Mouse (Mus musculus) limb, embryonic 14.5 days (tissue): ENCODE results near the gene Smbd1. TPM values are rescaled to one million over a fixed set of nuclear protein-coding genes. Genes with fewer than 3 reads are reported as not detected.

Experiments used
- ATAC-seq: fragments of 200-750 bp; cut with Nextera tagmentation; 2 replicates; pipeline ENCODE4 v1.8.0; 2017; ENCODE audit warnings: low read depth, moderate number of reproducible peaks, moderate TSS enrichment; ENCODE audit not compliant: low FRiP score
- DNase-seq: peaks from one replicate; pipeline ENCODE4 v3.0.0-alpha.2; 2015; ENCODE audit warnings: low spot score
- H3K27ac ChIP-seq: fragments of 300-500 bp; sonication (generic); replicated peaks from 2 replicates; pipeline ENCODE4 v1.5.1; 2014; ENCODE audit warnings: low read depth, mild to moderate bottlenecking, low read length, moderate library complexity, mixed read lengths
- H3K27me3 ChIP-seq: fragments of 300-500 bp; sonication (generic); 2 replicates; pipeline ENCODE4 v1.6.1; 2014; ENCODE audit warnings: low read length, mixed read lengths; ENCODE audit not compliant: control insufficient read depth, insufficient read depth
- H3K36me3 ChIP-seq: fragments of 300-500 bp; sonication (generic); 2 replicates; pipeline ENCODE4 v1.6.1; 2014; ENCODE audit warnings: mild to moderate bottlenecking, low read length, moderate library complexity, mixed read lengths; ENCODE audit not compliant: control insufficient read depth, insufficient read depth
- H3K4me1 ChIP-seq: fragments of 300-500 bp; sonication (generic); 2 replicates; pipeline ENCODE4 v1.6.1; 2014; ENCODE audit warnings: antibody characterized with exemption, low read length, mixed read lengths; ENCODE audit not compliant: control insufficient read depth, insufficient read depth
- H3K4me2 ChIP-seq: fragments of 300-500 bp; sonication (generic); replicated peaks from 2 replicates; pipeline ENCODE4 v1.6.1; 2014; ENCODE audit warnings: low read depth, mild to moderate bottlenecking, low read length, moderate library complexity; ENCODE audit not compliant: severe bottlenecking
- H3K4me3 ChIP-seq: fragments of 300-500 bp; sonication (generic); replicated peaks from 2 replicates; pipeline ENCODE4 v1.5.1; 2014; ENCODE audit warnings: low read length
- H3K9ac ChIP-seq: fragments of 300-500 bp; sonication (generic); 2 replicates; pipeline ENCODE4 v1.6.1; 2014; ENCODE audit warnings: mild to moderate bottlenecking, low read depth, low read length, moderate library complexity; ENCODE audit not compliant: severe bottlenecking
- H3K9me3 ChIP-seq: fragments of 300-500 bp; sonication (generic); 2 replicates; pipeline ENCODE4 v1.6.1; 2016; ENCODE audit warnings: low read length; ENCODE audit not compliant: control insufficient read depth
- POLR2A ChIP-seq: fragments of 200-500 bp; IDR thresholded peaks from 2 replicates; pipeline ENCODE4 v1.8.0; 2012; ENCODE audit warnings: inconsistent platforms, mild to moderate bottlenecking, moderate library complexity, borderline replicate concordance; ENCODE audit not compliant: insufficient read depth, insufficient read length; ENCODE audit errors: extremely low read depth
- WGBS: fragments of 180-500 bp; shearing (Covaris S2); extraction: QIAGEN DNeasy Blood & Tissue Kit; methylation state at CpG from one replicate; pipeline ENCODE4 v1.1.7; 2014; 5-methylcytosine and 5-hydroxymethylcytosine counted together
- polyA plus RNA-seq, 2 experiments: library from polyadenylated mRNA; depleted of rRNA in 1 of 2; stranded (reverse) in 1 of 2; unstranded in 1 of 2; fragments of >200 nt; fragmentation: Nextera tagmentation in 1 of 2; extraction: Ambion mirVana in 1 of 2; gene quantifications; 2 replicates each; pipeline versions ENCODE4 v1.2.1 to v1.2.3; 2012 to 2014

Gene Smbd1
- polyA plus RNA-seq, 2 experiments = not detected

- H3K4me2 ChIP-seq = no peak overlapping the region
- WGBS = 65% methylated on average over 10 of the region's 10 CpGs
- H3K27me3 ChIP-seq = no peaks in the 10 kb centered on the region
- ATAC-seq (no peak), DNase-seq (no peak)
- TF ChIP-seq POLR2A = no peak
- H3K4me3 ChIP-seq = no peak overlapping the region
- H3K9ac ChIP-seq = no peak overlapping the region
- H3K9me3 ChIP-seq = no peaks in the 10 kb centered on the region
- no peaks in the 10 kb centered on the region for H3K4me1 ChIP-seq
- peaks cover 45% of the 10 kb centered on the region for H3K36me3 ChIP-seq
- no peak overlapping the region for H3K27ac ChIP-seq
Measured at GRCm38 (mm10) chr16:32821772-32822449, 11.6 kb upstream of the Smbd1 start.

- H3K4me1 ChIP-seq = peaks cover 10% of the 10 kb centered on the region
- ATAC-seq = no peak
- 83% methylated on average over 5 of the region's 5 CpGs for WGBS
Measured at GRCm38 (mm10) chr16:32818441-32818840, 8.2 kb upstream of the Smbd1 start.

GRCm38 (mm10) chr16:32818036-32818435, 7.8 kb upstream of the Smbd1 start:
- H3K36me3 ChIP-seq = 0 out of 2 replicates have a peak, but pooled peaks cover 11% of the 10 kb centered on the region

More at GRCm38 (mm10) chr16:32818441-32818840, 8.2 kb upstream of the Smbd1 start:
- peaks cover 15% of the 10 kb centered on the region; the same call in 1 of the 2 replicates for H3K36me3 ChIP-seq
- no peaks in the 10 kb centered on the region for H3K9me3 ChIP-seq
- no peak for DNase-seq
- H3K9ac ChIP-seq = no peak overlapping the region
- H3K4me2 ChIP-seq = no peak overlapping the region
- no peak overlapping the region for H3K27ac ChIP-seq
- TF ChIP-seq POLR2A = no peak
- H3K27me3 ChIP-seq = no peaks in the 10 kb centered on the region
- no peak overlapping the region for H3K4me3 ChIP-seq

GRCm38 (mm10) chr16:32815160-32815605, 4.9 kb upstream of the Smbd1 start:
- Histone ChIP-seq H3K27me3 (no peaks in the 10 kb centered on the region), H3K4me3 (peak overlapping the region; percentile 19), H3K27ac (no peak overlapping the region), H3K36me3 (no peaks in the 10 kb centered on the region), H3K4me2 (peak overlapping the region; percentile 47), H3K9me3 (no peaks in the 10 kb centered on the region), H3K9ac (0 out of 2 replicates have a peak overlapping the region, but pooled peaks have one; percentile 12), H3K4me1 (peaks cover 10% of the 10 kb centered on the region)
- ATAC-seq = peak; percentile 75
- 2% methylated on average over 6 of the region's 6 CpGs for WGBS
- TF ChIP-seq POLR2A = no peak
- peak; percentile 20 for DNase-seq

More at GRCm38 (mm10) chr16:32818036-32818435, 7.8 kb upstream of the Smbd1 start:
- no peak for ATAC-seq
- Histone ChIP-seq H3K9ac (no peak overlapping the region), H3K27me3 (no peaks in the 10 kb centered on the region), H3K4me2 (no peak overlapping the region), H3K27ac (no peak overlapping the region), H3K4me3 (no peak overlapping the region), H3K4me1 (peaks cover 10% of the 10 kb centered on the region), H3K9me3 (no peaks in the 10 kb centered on the region)
- TF ChIP-seq POLR2A = no peak
- 87% methylated on average over 4 of the region's 4 CpGs for WGBS
- DNase-seq = no peak

- no peak for DNase-seq
- H3K9ac ChIP-seq = no peak overlapping the region
Measured at GRCm38 (mm10) chr16:32814539-32814938, 4.3 kb upstream of the Smbd1 start.

More at GRCm38 (mm10) chr16:32814539-32814938, 4.3 kb upstream of the Smbd1 start:
- H3K4me2 ChIP-seq = peak overlapping the region; percentile 47
- TF ChIP-seq POLR2A = no peak
- H3K27me3 ChIP-seq = no peaks in the 10 kb centered on the region
- ATAC-seq = no peak
- no peaks in the 10 kb centered on the region for H3K36me3 ChIP-seq
- H3K4me1 ChIP-seq = peaks cover 10% of the 10 kb centered on the region
- H3K9me3 ChIP-seq = no peaks in the 10 kb centered on the region
- WGBS = 25% methylated on average over 14 of the region's 14 CpGs
- no peak overlapping the region for H3K27ac ChIP-seq
- peak overlapping the region; percentile 19 for H3K4me3 ChIP-seq
